Mouse (Mus musculus) embryonic fibroblast, embryonic 13.5 days (primary cell): ENCODE data around the gene Tex264. TPM values are rescaled to one million over a fixed set of nuclear protein-coding genes. Genes with fewer than 3 reads are reported as not detected.
A peak's percentile ranks its signal among the peaks of the same experiment; 100 is the strongest.

Experiments used
- H3K27ac ChIP-seq: 2 replicates; pipeline ENCODE4 v1.5.1; 2012; ENCODE audit warnings: low read length, control low read depth, inconsistent platforms; ENCODE audit not compliant: insufficient read depth
- H3K4me1 ChIP-seq: 2 replicates; pipeline ENCODE4 v1.6.1; 2011; ENCODE audit warnings: low read length; ENCODE audit not compliant: control insufficient read depth, insufficient read depth
- H3K4me3 ChIP-seq: 2 replicates; pipeline ENCODE4 v1.5.1; 2011; ENCODE audit warnings: mild to moderate bottlenecking, control low read depth, low read length; ENCODE audit not compliant: insufficient read depth
- CTCF ChIP-seq: IDR thresholded peaks from 2 replicates; pipeline ENCODE4 v1.5.1; 2011; ENCODE audit warnings: mild to moderate bottlenecking, control low read depth, low read length, moderate library complexity, borderline replicate concordance; ENCODE audit not compliant: insufficient read depth
- POLR2A ChIP-seq: IDR thresholded peaks from 2 replicates; pipeline ENCODE4 v1.6.1; 2011; ENCODE audit warnings: low read depth, mild to moderate bottlenecking, control low read depth, low read length, moderate library complexity
- polyA plus RNA-seq: library from polyadenylated mRNA; stranded (reverse); fragments of >200 nt; gene quantifications from 2 replicates; pipeline ENCODE4 v1.2.4, GENCODE M21; 2011; ENCODE audit warnings: low read depth; ENCODE audit not compliant: missing spikeins, insufficient read length

The Tex264 gene
- polyA plus RNA-seq = 85.2 and 90.1 TPM in 2 replicates

- TF ChIP-seq POLR2A = peak; percentile 58
- no peak for TF ChIP-seq CTCF
- peak within 1 kb of the TSS; percentile 76 for H3K4me3 ChIP-seq
- H3K27ac ChIP-seq = peak within 1 kb of the TSS; percentile 93
- H3K4me1 ChIP-seq = no peaks in the 10 kb centered on the region
Observed at GRCm38 (mm10) chr9:106685249-106686101, at the start of gene Tex264. TSS of gene Tex264 (minus strand) at chr9:106685927.

DNA sequence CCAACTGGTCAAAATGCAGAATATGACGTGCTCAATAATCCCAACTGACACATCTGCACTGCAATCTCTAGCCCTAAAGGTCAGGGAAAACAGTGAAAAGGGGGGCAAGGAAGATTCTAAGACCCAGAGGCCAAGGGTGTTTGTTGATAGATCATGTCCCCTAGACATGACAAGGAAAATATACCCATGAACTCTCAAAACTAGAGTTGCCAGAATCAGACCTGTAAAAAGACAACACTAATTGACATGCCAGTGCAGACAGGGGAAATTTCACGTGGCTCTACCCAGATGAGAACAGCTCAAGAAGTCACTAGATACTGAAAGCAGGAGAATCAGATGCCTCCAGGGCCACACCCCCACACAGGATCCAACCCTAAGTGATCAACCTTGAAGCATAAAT, 48.0 kb upstream of the Tex264 start:
- TF ChIP-seq CTCF = no peak
- Histone ChIP-seq H3K4me3 (no peak overlapping the region), H3K27ac (no peak overlapping the region), H3K4me1 (no peaks in the 10 kb centered on the region)

- no peak for TF ChIP-seq POLR2A
- no peak for TF ChIP-seq CTCF
- Histone ChIP-seq H3K27ac (no peak overlapping the region), H3K4me1 (no peaks in the 10 kb centered on the region), H3K4me3 (no peak overlapping the region)
Observed at GRCm38 (mm10) chr9:106729416-106729815, 43.7 kb upstream of the Tex264 start.

DNA sequence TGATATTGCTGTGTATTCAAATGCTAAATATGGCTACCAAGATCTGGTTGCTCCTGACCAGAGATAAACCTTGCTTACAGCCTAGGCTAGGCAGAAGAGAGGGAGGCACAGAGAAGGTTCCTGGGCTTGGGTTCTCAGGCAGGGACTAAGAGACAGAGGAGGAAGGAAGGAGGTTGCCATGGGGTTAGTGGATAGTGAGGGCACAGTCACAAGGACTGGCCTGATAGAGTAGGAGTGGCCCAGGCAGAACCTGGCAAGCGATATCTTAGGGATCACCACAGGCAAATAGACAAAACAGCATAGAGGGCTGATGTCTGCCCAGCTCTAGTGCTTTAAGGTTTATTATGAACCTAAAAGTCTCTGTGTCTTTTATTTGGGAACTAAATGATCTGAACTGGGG, 41.2 kb upstream of the Tex264 start:
- Histone ChIP-seq H3K27ac (no peak overlapping the region), H3K4me3 (no peak overlapping the region), H3K4me1 (no peaks in the 10 kb centered on the region)
- no peak for TF ChIP-seq CTCF
- TF ChIP-seq POLR2A = no peak

DNA sequence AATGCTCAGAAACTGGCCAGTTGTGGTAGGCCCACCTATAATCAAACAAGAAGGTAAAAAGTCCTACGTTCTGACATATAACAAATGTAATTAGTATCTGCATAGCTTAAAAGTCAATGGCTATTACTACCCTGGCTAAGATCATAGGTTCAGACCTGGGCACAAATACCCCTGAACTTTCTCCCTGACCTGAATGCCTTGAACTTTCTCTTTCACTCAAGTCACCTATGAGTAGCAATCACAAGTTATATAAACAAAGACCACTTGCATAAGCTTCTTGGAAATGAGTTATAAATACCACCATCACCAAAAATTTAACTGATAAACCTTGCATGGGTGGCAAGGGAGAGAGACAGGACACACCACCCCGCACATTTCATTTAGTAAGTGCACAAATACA, 39.7 kb upstream of the Tex264 start:
- Histone ChIP-seq H3K27ac (no peak overlapping the region), H3K4me1 (no peaks in the 10 kb centered on the region), H3K4me3 (no peak overlapping the region)
- no peak for TF ChIP-seq CTCF
- no peak for TF ChIP-seq POLR2A

GRCm38 (mm10) chr9:106724864-106725263, 39.1 kb upstream of the Tex264 start:
- H3K27ac ChIP-seq = no peak overlapping the region
- H3K4me1 ChIP-seq = no peaks in the 10 kb centered on the region
- TF ChIP-seq POLR2A (no peak), CTCF (no peak)
- no peak overlapping the region for H3K4me3 ChIP-seq

GRCm38 (mm10) chr9:106716729-106717128, 31.0 kb upstream of the Tex264 start:
- TF ChIP-seq POLR2A = no peak
- no peak for TF ChIP-seq CTCF

DNA sequence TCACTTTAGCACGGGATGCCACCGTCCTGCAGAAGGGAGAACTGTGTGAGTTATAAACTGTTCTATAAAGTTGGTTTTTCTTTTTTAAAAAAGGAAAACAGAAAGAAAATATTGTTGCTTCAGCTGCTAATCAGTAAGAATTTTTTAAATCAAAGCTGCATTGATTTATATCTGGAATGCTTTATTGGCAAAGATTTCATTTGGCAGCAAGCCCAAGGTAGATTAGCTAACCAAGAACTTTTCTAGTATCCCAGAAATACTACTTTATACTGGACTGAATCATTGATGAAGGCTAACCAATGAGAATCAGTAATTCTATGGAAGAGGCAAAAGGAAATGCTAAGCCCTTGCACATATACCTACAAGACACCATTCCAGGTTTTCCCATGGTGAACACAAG, 30.5 kb upstream of the Tex264 start:
- no peak overlapping the region for H3K27ac ChIP-seq
- H3K4me1 ChIP-seq = no peaks in the 10 kb centered on the region
- no peak overlapping the region for H3K4me3 ChIP-seq
- no peak for TF ChIP-seq POLR2A
- TF ChIP-seq CTCF = no peak

More at GRCm38 (mm10) chr9:106716729-106717128, 31.0 kb upstream of the Tex264 start:
- no peak overlapping the region for H3K4me3 ChIP-seq
- no peak overlapping the region for H3K27ac ChIP-seq
- no peaks in the 10 kb centered on the region for H3K4me1 ChIP-seq

DNA sequence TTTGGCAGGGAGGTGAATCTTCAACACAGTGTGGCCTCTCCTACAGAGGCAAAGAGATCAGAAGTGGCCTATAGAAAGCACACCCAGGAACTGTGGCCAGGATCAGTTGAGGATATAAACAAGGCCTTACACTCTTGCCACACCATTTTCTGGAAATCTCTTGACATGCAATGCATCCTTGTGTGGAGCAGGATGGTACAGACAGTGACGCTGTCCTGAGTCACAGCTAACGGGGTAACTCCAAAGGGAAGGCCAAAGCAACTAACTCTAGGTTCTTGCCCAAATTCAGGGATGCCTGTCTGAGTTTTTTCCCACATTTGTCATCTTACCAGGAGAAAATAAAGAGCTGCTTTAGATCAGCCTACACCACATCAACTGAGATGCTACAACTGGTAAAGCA, 26.7 kb upstream of the Tex264 start:
- Histone ChIP-seq H3K4me1 (no peaks in the 10 kb centered on the region), H3K4me3 (no peak overlapping the region), H3K27ac (no peak overlapping the region)
- TF ChIP-seq CTCF (no peak), POLR2A (no peak)

GRCm38 (mm10) chr9:106692973-106693481, 7.3 kb upstream of the Tex264 start:
- TF ChIP-seq CTCF (no peak), POLR2A (no peak)
- Histone ChIP-seq H3K4me3 (no peak overlapping the region), H3K27ac (no peak overlapping the region), H3K4me1 (no peaks in the 10 kb centered on the region)

DNA sequence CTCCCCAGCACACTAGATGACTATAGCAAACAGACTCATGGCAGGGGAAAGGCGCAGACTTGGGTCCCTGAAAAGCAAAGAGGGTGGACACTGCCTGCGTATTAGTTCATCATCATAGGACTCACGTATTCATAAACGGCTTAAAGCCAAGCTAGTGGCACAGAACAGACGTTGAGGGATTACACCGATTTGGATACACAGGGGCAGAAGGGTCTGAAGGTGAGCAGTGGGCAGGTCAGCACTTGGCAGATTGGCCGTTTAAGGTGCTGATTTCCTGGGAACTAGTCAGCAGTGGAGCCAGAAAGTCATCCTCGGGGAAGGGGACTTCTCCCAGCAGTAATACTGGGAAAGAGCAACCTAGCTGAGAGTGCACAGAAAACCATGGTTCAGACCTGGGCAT, 3.1 kb upstream of the Tex264 start:
- no peak for TF ChIP-seq CTCF
- TF ChIP-seq POLR2A = no peak
- H3K4me1 ChIP-seq = no peaks in the 10 kb centered on the region
- no peak overlapping the region for H3K4me3 ChIP-seq
- H3K27ac ChIP-seq = no peak overlapping the region
